Mouse (Mus musculus): Measurements from ENCODE around the gene Fam19a3. TPM values are rescaled to one million over a fixed set of nuclear protein-coding genes. Genes with fewer than 3 reads are reported as not detected.
"Not testable (repeated sequence)": the region's sequence is repeated elsewhere in the genome, so short reads cannot be mapped to it uniquely, and the experiment has no call there.

The Fam19a3 gene
- polyA plus RNA-seq, 1 experiment = 0.54 TPM

- DNase-seq = no peak
- Histone ChIP-seq H3K4me3 (ENCODE audit: control insufficient read depth, insufficient read depth, low read length) (no peak overlapping the region), H3K36me3 (ENCODE audit: control insufficient read depth, insufficient read depth, low read length) (peaks cover under 1% of the 10 kb centered on the region; the same call in 1 of the 2 replicates), H3K4me1 (replicated peaks; ENCODE audit: control insufficient read depth, insufficient read depth, low read length) (peaks cover 4% of the 10 kb centered on the region; the same call in 1 of the 2 replicates), H3K27ac (ENCODE audit: control insufficient read depth, insufficient read depth, low read length) (no peak overlapping the region), H3K27me3 (ENCODE audit: control insufficient read depth, insufficient read depth, low read length) (no peaks in the 10 kb centered on the region)
- TF ChIP-seq CTCF (IDR thresholded peaks at IDR 0.05; ENCODE audit: borderline replicate concordance, control insufficient read depth, extremely low read depth, insufficient read depth, low read length, poor library complexity) (no peak), POLR2A (IDR thresholded peaks at IDR 0.05; ENCODE audit: control insufficient read depth, extremely low read depth, insufficient read depth, low read length, poor library complexity) (no peak)
- WGBS = 99% methylated on average over 7 of the region's 7 CpGs
These were observed 34.5 kb upstream of the Fam19a3 start for GRCm38 (mm10) chr3:104816130-104816529.

- no peak for TF ChIP-seq CTCF (IDR thresholded peaks at IDR 0.05; ENCODE audit: borderline replicate concordance, control insufficient read depth, extremely low read depth, insufficient read depth, low read length, poor library complexity)
- no peak for TF ChIP-seq POLR2A (IDR thresholded peaks at IDR 0.05; ENCODE audit: control insufficient read depth, extremely low read depth, insufficient read depth, low read length, poor library complexity)
- WGBS = 95% methylated on average over 2 of the region's 2 CpGs
These were observed 33.7 kb upstream of the Fam19a3 start for GRCm38 (mm10) chr3:104815346-104815745.

GRCm38 (mm10) chr3:104814746-104815145, 33.1 kb upstream of the Fam19a3 start:
- Histone ChIP-seq H3K27ac (ENCODE audit: control insufficient read depth, insufficient read depth, low read length) (no peak overlapping the region), H3K36me3 (ENCODE audit: control insufficient read depth, insufficient read depth, low read length) (no peaks in the 10 kb centered on the region), H3K4me1 (replicated peaks; ENCODE audit: control insufficient read depth, insufficient read depth, low read length) (peaks cover 4% of the 10 kb centered on the region; the same call in 1 of the 2 replicates), H3K27me3 (ENCODE audit: control insufficient read depth, insufficient read depth, low read length) (no peaks in the 10 kb centered on the region), H3K4me3 (ENCODE audit: control insufficient read depth, insufficient read depth, low read length) (no peak overlapping the region)
- DNase-seq = no peak
- WGBS = 95% methylated on average over 1 of the region's 1 CpGs
- TF ChIP-seq POLR2A (IDR thresholded peaks at IDR 0.05; ENCODE audit: control insufficient read depth, extremely low read depth, insufficient read depth, low read length, poor library complexity) (no peak), CTCF (IDR thresholded peaks at IDR 0.05; ENCODE audit: borderline replicate concordance, control insufficient read depth, extremely low read depth, insufficient read depth, low read length, poor library complexity) (no peak)

More at GRCm38 (mm10) chr3:104815346-104815745, 33.7 kb upstream of the Fam19a3 start:
- Histone ChIP-seq H3K27ac (ENCODE audit: control insufficient read depth, insufficient read depth, low read length) (no peak overlapping the region), H3K4me1 (replicated peaks; ENCODE audit: control insufficient read depth, insufficient read depth, low read length) (peaks cover 4% of the 10 kb centered on the region; the same call in 1 of the 2 replicates), H3K4me3 (ENCODE audit: control insufficient read depth, insufficient read depth, low read length) (no peak overlapping the region), H3K36me3 (ENCODE audit: control insufficient read depth, insufficient read depth, low read length) (no peaks in the 10 kb centered on the region), H3K27me3 (ENCODE audit: control insufficient read depth, insufficient read depth, low read length) (no peaks in the 10 kb centered on the region)
- no peak for DNase-seq

- H3K4me3 ChIP-seq (ENCODE audit: control insufficient read depth, insufficient read depth, low read length); H3K27me3 ChIP-seq (ENCODE audit: control insufficient read depth, insufficient read depth, low read length); H3K36me3 ChIP-seq (ENCODE audit: control insufficient read depth, insufficient read depth, low read length); H3K4me1 ChIP-seq (replicated peaks; ENCODE audit: control insufficient read depth, insufficient read depth, low read length); H3K27ac ChIP-seq (ENCODE audit: control insufficient read depth, insufficient read depth, low read length); DNase-seq: not testable (repeated sequence)
- 94% methylated on average over 7 of the region's 7 CpGs for WGBS
These were observed 31.6 kb upstream of the Fam19a3 start for GRCm38 (mm10) chr3:104813227-104813626.

GRCm38 (mm10) chr3:104812254-104812653, 30.6 kb upstream of the Fam19a3 start:
- Histone ChIP-seq H3K27ac (ENCODE audit: control insufficient read depth, insufficient read depth, low read length) (no peak overlapping the region), H3K27me3 (ENCODE audit: control insufficient read depth, insufficient read depth, low read length) (no peaks in the 10 kb centered on the region), H3K4me3 (ENCODE audit: control insufficient read depth, insufficient read depth, low read length) (no peak overlapping the region), H3K36me3 (ENCODE audit: control insufficient read depth, insufficient read depth, low read length) (no peaks in the 10 kb centered on the region), H3K4me1 (replicated peaks; ENCODE audit: control insufficient read depth, insufficient read depth, low read length) (no peaks in the 10 kb centered on the region)
- DNase-seq = no peak
- 96% methylated on average over 4 of the region's 4 CpGs for WGBS
- TF ChIP-seq POLR2A (IDR thresholded peaks at IDR 0.05; ENCODE audit: control insufficient read depth, extremely low read depth, insufficient read depth, low read length, poor library complexity) (no peak), CTCF (IDR thresholded peaks at IDR 0.05; ENCODE audit: borderline replicate concordance, control insufficient read depth, extremely low read depth, insufficient read depth, low read length, poor library complexity) (no peak)

- Histone ChIP-seq H3K36me3 (ENCODE audit: control insufficient read depth, insufficient read depth, low read length) (no peaks in the 10 kb centered on the region), H3K27ac (ENCODE audit: control insufficient read depth, insufficient read depth, low read length) (no peak overlapping the region), H3K4me1 (replicated peaks; ENCODE audit: control insufficient read depth, insufficient read depth, low read length) (no peaks in the 10 kb centered on the region), H3K4me3 (ENCODE audit: control insufficient read depth, insufficient read depth, low read length) (no peak overlapping the region), H3K27me3 (ENCODE audit: control insufficient read depth, insufficient read depth, low read length) (no peaks in the 10 kb centered on the region)
- DNase-seq = no peak
- WGBS = 90% methylated on average over 3 of the region's 3 CpGs
- TF ChIP-seq POLR2A (IDR thresholded peaks at IDR 0.05; ENCODE audit: control insufficient read depth, extremely low read depth, insufficient read depth, low read length, poor library complexity) = no peak
- TF ChIP-seq CTCF (IDR thresholded peaks at IDR 0.05; ENCODE audit: borderline replicate concordance, control insufficient read depth, extremely low read depth, insufficient read depth, low read length, poor library complexity) = no peak
These were observed 30.1 kb upstream of the Fam19a3 start for GRCm38 (mm10) chr3:104811752-104812151.

GRCm38 (mm10) chr3:104805539-104805938, 23.9 kb upstream of the Fam19a3 start:
- H3K4me3 ChIP-seq (ENCODE audit: control insufficient read depth, insufficient read depth, low read length) = no peak overlapping the region
- DNase-seq = no peak
- TF ChIP-seq CTCF (IDR thresholded peaks at IDR 0.05; ENCODE audit: borderline replicate concordance, control insufficient read depth, extremely low read depth, insufficient read depth, low read length, poor library complexity) = no peak
- no peak for TF ChIP-seq POLR2A (IDR thresholded peaks at IDR 0.05; ENCODE audit: control insufficient read depth, extremely low read depth, insufficient read depth, low read length, poor library complexity)
- peaks cover 27% of the 10 kb centered on the region for H3K36me3 ChIP-seq (ENCODE audit: control insufficient read depth, insufficient read depth, low read length)
- H3K27me3 ChIP-seq (ENCODE audit: control insufficient read depth, insufficient read depth, low read length) = no peaks in the 10 kb centered on the region
- H3K4me1 ChIP-seq (replicated peaks; ENCODE audit: control insufficient read depth, insufficient read depth, low read length) = no peaks in the 10 kb centered on the region
- WGBS = 92% methylated on average over 9 of the region's 9 CpGs
- no peak overlapping the region for H3K27ac ChIP-seq (ENCODE audit: control insufficient read depth, insufficient read depth, low read length)

All from thymus, adult 2 months (tissue).